Mouse (Mus musculus) fat pad, adult 2 months (tissue): ENCODE measurements around the gene Arl8b.
"Not testable (repeated sequence)": the region's sequence is repeated elsewhere in the genome, so short reads cannot be mapped to it uniquely, and the experiment has no call there.

ENCODE experiments used
- DNase-seq: peaks from one replicate; pipeline ENCODE4 v3.0.0-alpha.2; 2011; ENCODE audit warnings: low read depth, low spot score; ENCODE audit errors: extremely low read depth

Gene Arl8b

GRCm38 (mm10) chr6:108833963-108834697 lies 51.2 kb downstream of the Arl8b start:
- DNase-seq = no peak

- DNase-seq = peak; percentile 51
Observed at GRCm38 (mm10) chr6:108835765-108836691, 53.1 kb downstream of the Arl8b start.

GRCm38 (mm10) chr6:108837081-108837480 lies 54.2 kb downstream of the Arl8b start:
- DNase-seq = peak; percentile 72

DNA sequence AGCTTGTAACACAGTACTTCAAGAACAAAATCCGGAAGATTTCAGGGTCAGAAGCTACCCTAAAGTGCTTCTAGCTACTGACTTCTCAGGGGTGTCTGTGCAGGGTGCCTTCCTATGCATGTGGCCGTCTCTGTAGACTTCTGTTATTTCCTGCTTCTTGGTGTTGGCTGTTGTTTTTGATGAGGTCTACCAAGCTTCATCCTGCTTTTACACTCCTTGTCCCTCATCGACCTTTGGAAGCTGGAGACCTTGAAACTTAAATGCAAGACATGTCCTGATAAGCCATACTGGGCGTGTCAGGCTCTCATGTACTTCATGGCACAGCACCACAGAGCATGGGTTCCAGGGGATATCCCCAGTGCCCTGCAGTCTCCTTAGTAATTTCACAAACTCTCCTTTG lies 55.1 kb downstream of the Arl8b start:
- DNase-seq = no peak

DNA sequence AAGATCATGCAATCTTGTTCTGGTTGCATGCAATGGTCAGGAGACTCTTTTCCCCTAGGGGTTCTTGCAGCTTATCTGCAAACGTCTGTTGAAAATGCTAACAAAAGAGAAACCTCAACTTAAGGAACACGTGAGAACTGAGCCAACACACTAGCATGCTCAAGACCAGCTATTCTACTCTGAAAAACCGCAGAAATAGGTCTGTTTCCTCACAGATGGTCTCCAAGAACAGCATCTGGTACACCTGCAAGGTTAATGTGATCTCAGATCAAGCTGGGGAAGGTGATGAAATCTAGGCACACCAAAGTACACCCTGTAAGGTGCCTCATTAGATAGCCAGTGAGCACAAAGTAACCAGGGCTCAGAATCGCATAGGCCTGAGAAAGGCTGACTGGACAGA lies 56.5 kb downstream of the Arl8b start:
- no peak for DNase-seq

GRCm38 (mm10) chr6:108840861-108841640 lies 58.2 kb downstream of the Arl8b start:
- no peak for DNase-seq

- no peak for DNase-seq
Observed at GRCm38 (mm10) chr6:108843664-108844063, 60.8 kb downstream of the Arl8b start.

GRCm38 (mm10) chr6:108844093-108844492 lies 61.2 kb downstream of the Arl8b start:
- DNase-seq = no peak

DNA sequence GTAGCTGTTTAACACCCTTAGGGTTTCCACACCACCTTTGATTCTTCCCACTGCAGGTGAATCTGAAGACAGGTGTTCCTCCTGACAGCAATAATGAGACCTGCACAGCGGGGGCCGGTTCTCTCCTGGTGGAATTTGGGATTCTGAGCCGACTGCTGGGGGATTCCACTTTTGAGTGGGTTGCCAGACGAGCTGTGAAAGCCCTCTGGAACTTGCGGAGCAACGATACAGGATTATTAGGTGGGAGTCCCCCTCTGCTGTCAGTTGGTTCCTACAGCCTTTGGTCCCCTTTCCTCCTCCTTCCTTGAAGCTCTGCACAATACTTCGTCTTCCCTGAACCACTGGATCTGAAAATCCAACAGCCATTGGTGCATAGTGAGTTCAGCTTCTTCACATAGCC lies 61.9 kb downstream of the Arl8b start:
- no peak for DNase-seq

DNA sequence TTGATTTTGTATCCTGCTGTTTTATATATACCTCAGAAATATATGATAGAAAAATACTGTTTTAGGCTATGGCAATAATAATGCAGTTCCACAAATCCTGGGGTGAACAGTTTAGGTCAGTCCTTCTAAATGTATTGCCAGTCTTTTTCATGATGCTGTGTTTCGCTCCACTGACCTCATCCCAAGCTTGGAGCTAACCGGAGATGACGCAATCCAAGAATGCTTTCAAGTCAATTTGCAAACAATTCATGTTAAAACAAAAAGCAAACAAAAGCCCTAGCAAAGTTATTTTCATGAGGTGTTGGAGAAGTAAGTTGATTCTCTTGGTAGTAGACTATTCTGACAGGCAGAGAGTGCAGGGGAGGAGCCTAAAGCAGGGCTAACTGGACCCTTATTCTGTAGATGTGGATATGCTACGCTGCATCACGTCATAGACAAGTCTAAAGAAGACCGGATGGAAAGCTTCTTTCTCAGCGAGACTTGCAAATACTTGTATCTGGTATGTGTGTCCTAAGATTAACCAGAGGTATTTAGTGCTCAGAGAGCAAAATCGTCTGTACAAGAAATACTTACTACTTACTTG lies 69.3 kb downstream of the Arl8b start:
- DNase-seq = no peak

DNA sequence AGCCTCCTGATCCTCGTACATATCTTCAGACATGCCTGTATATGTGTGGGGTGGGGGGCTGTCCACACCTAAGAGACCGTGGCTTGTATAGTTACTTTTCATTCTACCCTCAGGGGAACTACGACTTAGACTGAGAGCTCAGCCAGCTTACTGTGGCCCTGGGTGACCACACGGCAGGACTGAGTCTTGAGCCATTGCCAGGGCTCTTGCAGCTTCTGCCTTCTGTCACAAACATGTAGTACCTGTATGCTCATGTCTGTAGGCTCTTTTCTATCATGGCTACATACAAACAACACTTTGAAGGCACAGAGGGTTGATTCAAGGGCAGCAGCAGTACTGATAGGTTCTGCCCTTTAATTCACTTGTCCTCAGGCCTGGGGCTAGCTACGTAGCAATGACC lies 70.1 kb downstream of the Arl8b start:
- no peak for DNase-seq

- DNase-seq = no peak
Observed at GRCm38 (mm10) chr6:108858583-108858982, 75.7 kb downstream of the Arl8b start.

DNA sequence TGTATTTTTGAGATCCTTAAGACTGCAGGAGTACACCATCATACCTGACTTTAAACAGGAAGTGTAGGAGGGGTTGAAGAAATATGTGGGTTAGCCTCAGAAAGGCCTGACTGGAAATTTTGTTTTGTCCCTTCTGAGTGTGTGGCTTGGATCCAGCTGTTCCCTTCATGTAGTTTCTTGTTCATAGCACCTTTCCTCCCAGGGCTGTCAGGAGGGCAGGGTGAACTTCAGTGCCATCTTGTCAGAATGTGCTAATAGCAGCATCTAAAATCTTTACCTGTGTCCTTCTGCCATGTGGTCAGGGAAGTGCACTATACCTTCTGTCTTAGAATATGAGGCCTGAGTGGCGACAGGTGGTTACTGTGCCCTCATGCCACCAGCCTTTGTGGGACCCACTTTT lies 78.3 kb downstream of the Arl8b start:
- DNase-seq = no peak

- no peak for DNase-seq
Observed at GRCm38 (mm10) chr6:108862548-108862947, 79.6 kb downstream of the Arl8b start.

DNA sequence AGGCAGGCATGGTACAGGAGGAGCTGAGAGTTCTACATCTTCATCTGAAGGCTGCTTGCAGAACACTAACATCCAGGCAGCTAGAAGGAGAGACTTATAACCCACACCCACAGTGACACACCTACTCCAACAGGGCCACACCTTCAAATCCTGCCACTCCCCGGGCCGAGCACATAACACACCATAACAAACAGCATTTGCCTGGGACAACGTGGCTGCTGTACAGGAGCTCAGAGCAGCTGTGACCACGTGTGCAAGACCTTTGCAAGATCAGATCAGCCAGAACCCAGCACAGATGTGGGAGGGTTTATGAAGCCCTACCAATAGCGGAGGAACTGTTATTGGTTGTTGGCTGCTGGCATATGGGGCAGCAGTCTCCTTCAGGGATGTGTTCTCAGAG lies 83.4 kb downstream of the Arl8b start:
- DNase-seq = no peak

- DNase-seq = not testable (repeated sequence)
Observed at GRCm38 (mm10) chr6:108869031-108869430, 86.1 kb downstream of the Arl8b start.

- DNase-seq = no peak
Observed at GRCm38 (mm10) chr6:108870421-108870820, 87.5 kb downstream of the Arl8b start.

- DNase-seq = no peak
Observed at GRCm38 (mm10) chr6:108871251-108871650, 88.4 kb downstream of the Arl8b start.
